20 mouse cellular contexts compared by ENCODE assay signal in genomic region chr3:38753446-38754205, GRCm38 (mm10).
DNase-seq lines count a peak whose midpoint lies in the region; ATAC-seq lines count a peak whose summit lies in the region.
"Had no signal": no experiment of that assay in that cellular context is flagged by ENCODE, and none has a peak within 500 bp of the region (broad histone marks: within the 10 kb centered on the region; RNA-seq: fewer than 3 reads in every experiment).

No protein-coding gene starts in this region.

- no peak for DNase-seq in hindbrain, embryonic 14.5 days (ENCODE audit: low spot score)
- DNase-seq in hindbrain, embryonic 11.5 days (ENCODE audit: low spot score): no peak
- DNase-seq in right cerebral cortex, adult 18-20 months: peak; percentile 38
- no peak for DNase-seq in right cerebral cortex, postnatal 14 days
- no peak for DNase-seq in urinary bladder, postnatal 36 days (ENCODE audit: low spot score in 2 of 2)
- DNase-seq: cerebellum, postnatal 14 days; lung, adult 2 months; lung, postnatal 36 days; thymus, adult 18-20 months had no signal

- WGBS in hindbrain, embryonic 14.5 days: 88% methylated on average over 2 of the region's 2 CpGs
- 80% methylated on average over 2 of the region's 2 CpGs for WGBS in hindbrain, embryonic 11.5 days
- WGBS in midbrain, embryonic 13.5 days: 83% methylated on average over 2 of the region's 2 CpGs

- peak; percentile 31; the same call in 1 of the 2 replicates for ATAC-seq in hindbrain, embryonic 14.5 days (ENCODE audit: low FRiP score)
- ATAC-seq in hindbrain, embryonic 11.5 days (ENCODE audit: low FRiP score): no peak
- peak; percentile 65 for ATAC-seq in midbrain, embryonic 13.5 days
- no peak for ATAC-seq in erythroid progenitor cell, adult 5-6 weeks (replicated peaks; ENCODE audit: low FRiP score, poor library complexity, severe bottlenecking)
- ATAC-seq: CD4-positive, CD25-positive, alpha-beta regulatory T cell, adult 4 months; intestine, embryonic 15.5 days had no signal

- H3K4me3 ChIP-seq in hindbrain, embryonic 14.5 days (replicated peaks; ENCODE audit: low read length): no peak overlapping the region
- no peak overlapping the region for H3K4me3 ChIP-seq in hindbrain, embryonic 11.5 days (ENCODE audit: low read depth, low read length)
- H3K4me3 ChIP-seq in midbrain, embryonic 13.5 days (replicated peaks): no peak overlapping the region
- H3K4me3 ChIP-seq: intestine, embryonic 15.5 days; layer of hippocampus, adult 2 months; left cerebral cortex, adult 2 months; limb, embryonic 10.5 days had no signal

- H3K27me3 ChIP-seq in hindbrain, embryonic 14.5 days (ENCODE audit: control insufficient read depth, insufficient read depth, low read length): no peaks in the 10 kb centered on the region
- no peaks in the 10 kb centered on the region for H3K27me3 ChIP-seq in hindbrain, embryonic 11.5 days (ENCODE audit: control insufficient read depth, insufficient read depth, low read length)
- H3K27me3 ChIP-seq in midbrain, embryonic 13.5 days: no peaks in the 10 kb centered on the region
- H3K27me3 ChIP-seq: intestine, embryonic 15.5 days had no signal

- no peaks in the 10 kb centered on the region for H3K9me3 ChIP-seq in hindbrain, embryonic 14.5 days (ENCODE audit: control insufficient read depth, low read length)
- H3K9me3 ChIP-seq in hindbrain, embryonic 11.5 days (ENCODE audit: control insufficient read depth, low read length): no peaks in the 10 kb centered on the region
- H3K9me3 ChIP-seq in midbrain, embryonic 13.5 days: no peaks in the 10 kb centered on the region
- H3K9me3 ChIP-seq: G1E; intestine, embryonic 15.5 days; limb, embryonic 10.5 days had no signal

- H3K27ac ChIP-seq in hindbrain, embryonic 14.5 days: peak overlapping the region; percentile 73
- no peak overlapping the region; the same call in 1 of the 2 replicates for H3K27ac ChIP-seq in hindbrain, embryonic 11.5 days (ENCODE audit: low read depth, low read length)
- peak overlapping the region; percentile 3 for H3K27ac ChIP-seq in midbrain, embryonic 13.5 days
- H3K27ac ChIP-seq: intestine, embryonic 15.5 days; kidney, postnatal 0 days; layer of hippocampus, adult 2 months; left cerebral cortex, adult 2 months; limb, embryonic 10.5 days had no signal

- H3K36me3 ChIP-seq in hindbrain, embryonic 14.5 days (replicated peaks; ENCODE audit: control insufficient read depth, insufficient read depth): no peaks in the 10 kb centered on the region
- no peaks in the 10 kb centered on the region for H3K36me3 ChIP-seq in hindbrain, embryonic 11.5 days (ENCODE audit: control insufficient read depth, insufficient read depth, low read length)
- no peaks in the 10 kb centered on the region for H3K36me3 ChIP-seq in midbrain, embryonic 13.5 days
- H3K36me3 ChIP-seq: G1E; intestine, embryonic 15.5 days; limb, embryonic 10.5 days had no signal

- no peak overlapping the region for H3K9ac ChIP-seq in hindbrain, embryonic 14.5 days
- no peak overlapping the region for H3K9ac ChIP-seq in hindbrain, embryonic 11.5 days (ENCODE audit: low read depth, low read length)
- H3K9ac ChIP-seq in midbrain, embryonic 13.5 days (replicated peaks): no peak overlapping the region
- H3K9ac ChIP-seq: intestine, embryonic 15.5 days had no signal

- no peak overlapping the region for H3K4me2 ChIP-seq in hindbrain, embryonic 14.5 days (replicated peaks)
- H3K4me2 ChIP-seq in hindbrain, embryonic 11.5 days (replicated peaks; ENCODE audit: low read depth, low read length): no peak overlapping the region
- no peak overlapping the region for H3K4me2 ChIP-seq in midbrain, embryonic 13.5 days (replicated peaks)
- H3K4me2 ChIP-seq: heart, embryonic 11.5 days; intestine, embryonic 15.5 days; liver, embryonic 11.5 days had no signal

- H3K4me1 ChIP-seq in hindbrain, embryonic 14.5 days (replicated peaks; ENCODE audit: control insufficient read depth, insufficient read depth, low read length): peaks cover 12% of the 10 kb centered on the region; the same call in 1 of the 2 replicates
- no peaks in the 10 kb centered on the region for H3K4me1 ChIP-seq in hindbrain, embryonic 11.5 days (replicated peaks; ENCODE audit: control insufficient read depth, insufficient read depth, low read length)
- peaks cover 23% of the 10 kb centered on the region for H3K4me1 ChIP-seq in midbrain, embryonic 13.5 days (replicated peaks)
- H3K4me1 ChIP-seq: intestine, embryonic 15.5 days had no signal

Comparison
In these comparisons a context has a peak if more than half of its experiments do, and no peak if none do; other contexts are left out.
1. ATAC-seq: peak in hindbrain, embryonic 14.5 days (single experiment) and midbrain, embryonic 13.5 days (single experiment); none in hindbrain, embryonic 11.5 days (single experiment) and erythroid progenitor cell, adult 5-6 weeks (single experiment).